Mouse (Mus musculus): ENCODE results near the gene Fer. TPM values are rescaled to one million over a fixed set of nuclear protein-coding genes. Genes with fewer than 3 reads are reported as not detected.

Fer gene
- polyA plus RNA-seq, 1 experiment from 2014 or later: 28.5 TPM

- H3K27ac ChIP-seq (replicated peaks): no peak overlapping the region
- DNase-seq (ENCODE audit: low spot score): no peak
- H3K36me3 ChIP-seq: no peaks in the 10 kb centered on the region
- no peaks in the 10 kb centered on the region for H3K4me1 ChIP-seq
- 92% methylated on average over 2 of the region's 2 CpGs for WGBS
- no peaks in the 10 kb centered on the region for H3K27me3 ChIP-seq (ENCODE audit: low read depth, poor library complexity, severe bottlenecking)
- H3K9me3 ChIP-seq (replicated peaks): no peaks in the 10 kb centered on the region
- no peak overlapping the region for H3K4me3 ChIP-seq
Measured at GRCm38 (mm10) chr17:63886988-63887387, 24.1 kb downstream of the Fer start.

- Histone ChIP-seq H3K4me1 (no peaks in the 10 kb centered on the region), H3K27me3 (ENCODE audit: low read depth, poor library complexity, severe bottlenecking) (no peaks in the 10 kb centered on the region), H3K27ac (replicated peaks) (no peak overlapping the region), H3K4me3 (no peak overlapping the region), H3K9me3 (replicated peaks) (no peaks in the 10 kb centered on the region), H3K36me3 (no peaks in the 10 kb centered on the region)
- DNase-seq (ENCODE audit: low spot score): no peak
Measured at GRCm38 (mm10) chr17:63890611-63891010, 27.7 kb downstream of the Fer start.

- 89% methylated on average over 3 of the region's 3 CpGs for WGBS
- no peak for DNase-seq (ENCODE audit: low spot score)
- H3K4me1 ChIP-seq: peaks cover 4% of the 10 kb centered on the region
- H3K4me3 ChIP-seq: no peak overlapping the region
- H3K27ac ChIP-seq (replicated peaks): no peak overlapping the region
- H3K9me3 ChIP-seq (replicated peaks): no peaks in the 10 kb centered on the region
- H3K36me3 ChIP-seq: no peaks in the 10 kb centered on the region
- H3K27me3 ChIP-seq (ENCODE audit: low read depth, poor library complexity, severe bottlenecking): no peaks in the 10 kb centered on the region
Measured at GRCm38 (mm10) chr17:63895829-63896228, 33.0 kb downstream of the Fer start.

- DNase-seq (ENCODE audit: low spot score): no peak
- Histone ChIP-seq H3K4me3 (no peak overlapping the region), H3K27ac (replicated peaks) (no peak overlapping the region), H3K4me1 (peaks cover 4% of the 10 kb centered on the region), H3K9me3 (replicated peaks) (no peaks in the 10 kb centered on the region), H3K36me3 (no peaks in the 10 kb centered on the region), H3K27me3 (ENCODE audit: low read depth, poor library complexity, severe bottlenecking) (no peaks in the 10 kb centered on the region)
- 82% methylated on average over 7 of the region's 7 CpGs for WGBS
Measured at GRCm38 (mm10) chr17:63897050-63897449, 34.2 kb downstream of the Fer start.

- 93% methylated on average over 4 of the region's 4 CpGs for whole genome bisulfite sequencing
- Histone ChIP-seq H3K4me1 (no peaks in the 10 kb centered on the region), H3K36me3 (peaks cover 7% of the 10 kb centered on the region; the same call in 1 of the 2 replicates), H3K27ac (replicated peaks) (no peak overlapping the region), H3K27me3 (ENCODE audit: low read depth, poor library complexity, severe bottlenecking) (no peaks in the 10 kb centered on the region), H3K9me3 (replicated peaks) (peaks cover 4% of the 10 kb centered on the region; the same call in 1 of the 2 replicates), H3K4me3 (no peak overlapping the region)
- no peak for DNase-seq (ENCODE audit: low spot score)
Measured at GRCm38 (mm10) chr17:63909297-63909696, 46.4 kb downstream of the Fer start.

- no peak for DNase-seq (ENCODE audit: low spot score)
- no peaks in the 10 kb centered on the region for H3K9me3 ChIP-seq (replicated peaks)
- no peaks in the 10 kb centered on the region for H3K36me3 ChIP-seq
- H3K27me3 ChIP-seq (ENCODE audit: low read depth, poor library complexity, severe bottlenecking): no peaks in the 10 kb centered on the region
- no peak overlapping the region for H3K27ac ChIP-seq (replicated peaks)
- no peaks in the 10 kb centered on the region for H3K4me1 ChIP-seq
- H3K4me3 ChIP-seq: no peak overlapping the region
- WGBS: 83% methylated on average over 6 of the region's 6 CpGs
Measured at GRCm38 (mm10) chr17:63921601-63922203, 58.8 kb downstream of the Fer start.

- Histone ChIP-seq H3K27me3 (ENCODE audit: low read depth, poor library complexity, severe bottlenecking) (no peaks in the 10 kb centered on the region), H3K4me1 (no peaks in the 10 kb centered on the region), H3K36me3 (no peaks in the 10 kb centered on the region), H3K4me3 (no peak overlapping the region), H3K9me3 (replicated peaks) (no peaks in the 10 kb centered on the region), H3K27ac (replicated peaks) (no peak overlapping the region)
- no peak for DNase-seq (ENCODE audit: low spot score)
- WGBS: 89% methylated on average over 3 of the region's 3 CpGs
Measured at GRCm38 (mm10) chr17:63925581-63925980, 62.7 kb downstream of the Fer start.

- Histone ChIP-seq H3K36me3 (peaks cover 7% of the 10 kb centered on the region; the same call in 1 of the 2 replicates), H3K27me3 (ENCODE audit: low read depth, poor library complexity, severe bottlenecking) (no peaks in the 10 kb centered on the region), H3K4me3 (no peak overlapping the region), H3K9me3 (replicated peaks) (no peaks in the 10 kb centered on the region), H3K27ac (replicated peaks) (no peak overlapping the region), H3K4me1 (0 out of 2 replicates have a peak, but pooled peaks cover 3% of the 10 kb centered on the region)
- DNase-seq (ENCODE audit: low spot score): no peak
- 89% methylated on average over 4 of the region's 4 CpGs for WGBS
Measured at GRCm38 (mm10) chr17:63930634-63931033, 67.8 kb downstream of the Fer start.

- Histone ChIP-seq H3K4me3 (no peak overlapping the region), H3K27ac (replicated peaks) (no peak overlapping the region), H3K4me1 (0 out of 2 replicates have a peak, but pooled peaks cover 3% of the 10 kb centered on the region), H3K9me3 (replicated peaks) (no peaks in the 10 kb centered on the region), H3K36me3 (peaks cover 8% of the 10 kb centered on the region; the same call in 1 of the 2 replicates), H3K27me3 (ENCODE audit: low read depth, poor library complexity, severe bottlenecking) (no peaks in the 10 kb centered on the region)
- no peak for DNase-seq (ENCODE audit: low spot score)
- WGBS: 89% methylated on average over 1 of the region's 1 CpGs
Measured at GRCm38 (mm10) chr17:63931556-63931955, 68.7 kb downstream of the Fer start.

- 94% methylated on average over 2 of the region's 2 CpGs for WGBS
- Histone ChIP-seq H3K27me3 (ENCODE audit: low read depth, poor library complexity, severe bottlenecking) (no peaks in the 10 kb centered on the region), H3K36me3 (peaks cover 8% of the 10 kb centered on the region; the same call in 1 of the 2 replicates), H3K4me1 (0 out of 2 replicates have a peak, but pooled peaks cover 3% of the 10 kb centered on the region), H3K27ac (replicated peaks) (no peak overlapping the region), H3K9me3 (replicated peaks) (no peaks in the 10 kb centered on the region), H3K4me3 (no peak overlapping the region)
- DNase-seq (ENCODE audit: low spot score): no peak
Measured at GRCm38 (mm10) chr17:63935408-63935807, 72.5 kb downstream of the Fer start.

GRCm38 (mm10) chr17:63937886-63938285 lies 75.0 kb downstream of the Fer start:
- DNase-seq (ENCODE audit: low spot score): no peak
- H3K27ac ChIP-seq (replicated peaks): no peak overlapping the region
- H3K4me1 ChIP-seq: no peaks in the 10 kb centered on the region
- no peaks in the 10 kb centered on the region for H3K27me3 ChIP-seq (ENCODE audit: low read depth, poor library complexity, severe bottlenecking)
- H3K36me3 ChIP-seq: peaks cover 8% of the 10 kb centered on the region; the same call in 1 of the 2 replicates
- no peaks in the 10 kb centered on the region for H3K9me3 ChIP-seq (replicated peaks)
- H3K4me3 ChIP-seq: no peak overlapping the region
- WGBS: 59% methylated on average over 18 of the region's 18 CpGs

- Histone ChIP-seq H3K36me3 (peaks cover 3% of the 10 kb centered on the region; the same call in 1 of the 2 replicates), H3K27me3 (ENCODE audit: low read depth, poor library complexity, severe bottlenecking) (no peaks in the 10 kb centered on the region), H3K4me3 (no peak overlapping the region), H3K27ac (replicated peaks) (no peak overlapping the region), H3K4me1 (no peaks in the 10 kb centered on the region), H3K9me3 (replicated peaks) (no peaks in the 10 kb centered on the region)
- DNase-seq (ENCODE audit: low spot score): no peak
- 85% methylated on average over 2 of the region's 2 CpGs for WGBS
Measured at GRCm38 (mm10) chr17:63946772-63947171, 83.9 kb downstream of the Fer start.

GRCm38 (mm10) chr17:63948811-63949210 lies 85.9 kb downstream of the Fer start:
- H3K27me3 ChIP-seq (ENCODE audit: low read depth, poor library complexity, severe bottlenecking): no peaks in the 10 kb centered on the region
- H3K36me3 ChIP-seq: peaks cover 3% of the 10 kb centered on the region; the same call in 1 of the 2 replicates
- WGBS: 91% methylated on average over 4 of the region's 4 CpGs
- no peak overlapping the region for H3K27ac ChIP-seq (replicated peaks)
- no peak overlapping the region for H3K4me3 ChIP-seq
- no peaks in the 10 kb centered on the region for H3K4me1 ChIP-seq
- no peaks in the 10 kb centered on the region for H3K9me3 ChIP-seq (replicated peaks)
- no peak for DNase-seq (ENCODE audit: low spot score)

All from midbrain, embryonic 10.5 days (tissue).